Mouse (Mus musculus) ES-E14 (cell line): ENCODE results near the gene Unc13b.

ENCODE experiments used
- HCFC1 ChIP-seq: IDR thresholded peaks from 2 replicates; pipeline ENCODE4 v1.6.1; 2012; ENCODE audit warnings: low read length, inconsistent platforms, borderline replicate concordance; ENCODE audit not compliant: insufficient read depth
- ZNF384 ChIP-seq: IDR thresholded peaks from 2 replicates; pipeline ENCODE4 v1.6.1; 2012; ENCODE audit warnings: low read depth, low read length, inconsistent platforms

- no peak for TF ChIP-seq HCFC1
- TF ChIP-seq ZNF384: no peak
Observed at GRCm38 (mm10) chr4:43189381-43189780, 130.6 kb downstream of the Unc13b start.
